ENCODE assay signal across 11 mouse cellular contexts in the genomic region with DNA sequence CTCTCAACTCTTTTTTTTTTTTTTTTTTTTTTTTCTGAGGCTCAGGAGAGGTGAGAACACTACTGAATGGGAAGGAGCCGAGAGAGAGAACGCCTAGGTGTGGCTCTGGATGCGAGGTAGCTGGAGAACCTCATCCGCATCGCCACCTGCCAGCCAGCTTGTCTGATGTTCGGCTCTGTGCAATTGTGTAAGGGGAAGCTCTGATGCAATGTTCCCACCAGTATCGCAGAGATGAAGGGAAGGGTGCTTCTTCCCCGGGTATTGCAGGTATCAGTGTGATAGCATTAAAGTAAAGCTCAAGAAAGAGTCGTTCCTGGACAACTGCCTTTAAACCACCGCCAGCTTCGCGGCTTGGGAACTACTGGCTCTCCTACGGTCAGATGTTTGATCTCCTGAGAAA. TPM values are rescaled to one million over a fixed set of nuclear protein-coding genes. Genes with fewer than 3 reads are reported as not detected.
A peak's percentile ranks its signal among the peaks of the same experiment; 100 is the strongest.
DNase-seq lines count a peak whose midpoint lies in the region; ATAC-seq and TF ChIP-seq lines count a peak whose summit lies in the region.
"Had no signal": no experiment of that assay in that cellular context is flagged by ENCODE, and none has a peak within 500 bp of the region (broad histone marks: within the 10 kb centered on the region; RNA-seq: fewer than 3 reads in every experiment).

No protein-coding gene starts in this region.

- TF ChIP-seq POLR2A in cortical plate, adult 2 months (IDR thresholded peaks at IDR 0.05; ENCODE audit: extremely low read depth, insufficient read depth, low read length): no peak

- no peak for DNase-seq in intestine, embryonic 14.5 days (ENCODE audit: low spot score)
- DNase-seq in midbrain, embryonic 14.5 days: peak; percentile 19
- DNase-seq in thymus, adult 18-20 months: no peak
- no peak for DNase-seq in urinary bladder, postnatal 4 days (ENCODE audit: low spot score in 2 of 2)
- DNase-seq in lung, adult 18-20 months: no peak
- DNase-seq: gastrocnemius, postnatal 36 days; liver, postnatal 0 days had no signal

- 60% methylated on average over 13 of the region's 13 CpGs for WGBS in intestine, embryonic 14.5 days
- WGBS in intestine, embryonic 15.5 days: 59% methylated on average over 13 of the region's 13 CpGs
- 69% methylated on average over 13 of the region's 13 CpGs for WGBS in hindbrain, embryonic 12.5 days
- 59% methylated on average over 13 of the region's 13 CpGs for WGBS in midbrain, embryonic 14.5 days

- no peaks in the 10 kb centered on the region for H3K9me3 ChIP-seq in intestine, embryonic 14.5 days (ENCODE audit: control insufficient read depth, low read length)
- no peaks in the 10 kb centered on the region for H3K9me3 ChIP-seq in intestine, embryonic 15.5 days
- no peaks in the 10 kb centered on the region for H3K9me3 ChIP-seq in hindbrain, embryonic 12.5 days (replicated peaks)
- no peaks in the 10 kb centered on the region for H3K9me3 ChIP-seq in midbrain, embryonic 14.5 days (ENCODE audit: control insufficient read depth, low read length)

- H3K27ac ChIP-seq in intestine, embryonic 14.5 days (ENCODE audit: low read depth): no peak overlapping the region
- H3K27ac ChIP-seq in intestine, embryonic 15.5 days: no peak overlapping the region
- H3K27ac ChIP-seq in cortical plate, adult 2 months (ENCODE audit: insufficient read depth, low read length): no peak overlapping the region
- no peak overlapping the region for H3K27ac ChIP-seq in hindbrain, embryonic 12.5 days
- no peak overlapping the region for H3K27ac ChIP-seq in midbrain, embryonic 14.5 days (replicated peaks; ENCODE audit: low read depth, low read length)

- no peak overlapping the region for H3K4me3 ChIP-seq in intestine, embryonic 14.5 days (ENCODE audit: low read depth, low read length)
- H3K4me3 ChIP-seq in intestine, embryonic 15.5 days (replicated peaks): no peak overlapping the region
- H3K4me3 ChIP-seq in cortical plate, adult 2 months (ENCODE audit: insufficient read depth, low read length): peak overlapping the region; percentile 85
- H3K4me3 ChIP-seq in hindbrain, embryonic 12.5 days: peak overlapping the region; percentile 73; the same call in 1 of the 2 replicates
- peak overlapping the region; percentile 90 for H3K4me3 ChIP-seq in midbrain, embryonic 14.5 days (replicated peaks; ENCODE audit: low read depth, low read length)

- TF ChIP-seq CTCF in cortical plate, adult 2 months (IDR thresholded peaks at IDR 0.05; ENCODE audit: extremely low read depth, insufficient read depth, low read length): no peak

- H3K4me1 ChIP-seq in intestine, embryonic 14.5 days (replicated peaks; ENCODE audit: control insufficient read depth, insufficient read depth, low read length): peaks cover 6% of the 10 kb centered on the region; the same call in 1 of the 2 replicates
- peaks cover 6% of the 10 kb centered on the region; the same call in 1 of the 2 replicates for H3K4me1 ChIP-seq in intestine, embryonic 15.5 days (replicated peaks)
- peaks cover 6% of the 10 kb centered on the region; the same call in 1 of the 2 replicates for H3K4me1 ChIP-seq in cortical plate, adult 2 months (ENCODE audit: control insufficient read depth, insufficient read depth, low read length)
- H3K4me1 ChIP-seq in hindbrain, embryonic 12.5 days: peaks cover 19% of the 10 kb centered on the region
- peaks cover 28% of the 10 kb centered on the region for H3K4me1 ChIP-seq in midbrain, embryonic 14.5 days (ENCODE audit: control insufficient read depth, insufficient read depth, low read length)

- H3K4me2 ChIP-seq in intestine, embryonic 14.5 days (ENCODE audit: low read length): peak overlapping the region; percentile 97
- H3K4me2 ChIP-seq in intestine, embryonic 15.5 days (replicated peaks): no peak overlapping the region; the same call in 1 of the 2 replicates
- H3K4me2 ChIP-seq in hindbrain, embryonic 12.5 days (replicated peaks): peak overlapping the region; percentile 79
- peak overlapping the region; percentile 66 for H3K4me2 ChIP-seq in midbrain, embryonic 14.5 days (ENCODE audit: low read length)

- H3K27me3 ChIP-seq in intestine, embryonic 14.5 days (replicated peaks; ENCODE audit: control insufficient read depth, insufficient read depth, low read length): peaks cover 29% of the 10 kb centered on the region
- H3K27me3 ChIP-seq in intestine, embryonic 15.5 days (replicated peaks): peaks cover 4% of the 10 kb centered on the region; the same call in 1 of the 2 replicates
- peaks cover 3% of the 10 kb centered on the region; the same call in 1 of the 2 replicates for H3K27me3 ChIP-seq in hindbrain, embryonic 12.5 days
- no peaks in the 10 kb centered on the region for H3K27me3 ChIP-seq in midbrain, embryonic 14.5 days (ENCODE audit: control insufficient read depth, insufficient read depth, low read length)

- ATAC-seq in intestine, embryonic 14.5 days (replicated peaks; ENCODE audit: low FRiP score, low TSS enrichment, low read depth): no peak
- no peak for ATAC-seq in intestine, embryonic 15.5 days
- ATAC-seq in hindbrain, embryonic 12.5 days (ENCODE audit: low FRiP score): no peak
- no peak for ATAC-seq in midbrain, embryonic 14.5 days (ENCODE audit: low FRiP score, low TSS enrichment)
- ATAC-seq: CD4-positive, CD25-positive, alpha-beta regulatory T cell, adult 4 months; liver, postnatal 0 days had no signal

- no peaks in the 10 kb centered on the region for H3K36me3 ChIP-seq in intestine, embryonic 14.5 days (ENCODE audit: control insufficient read depth, insufficient read depth, low read length)
- H3K36me3 ChIP-seq in intestine, embryonic 15.5 days: no peaks in the 10 kb centered on the region
- no peaks in the 10 kb centered on the region for H3K36me3 ChIP-seq in hindbrain, embryonic 12.5 days
- H3K36me3 ChIP-seq in midbrain, embryonic 14.5 days (ENCODE audit: control insufficient read depth, insufficient read depth, low read length): no peaks in the 10 kb centered on the region

- H3K9ac ChIP-seq in intestine, embryonic 14.5 days (ENCODE audit: low read length): no peak overlapping the region
- H3K9ac ChIP-seq in intestine, embryonic 15.5 days: no peak overlapping the region
- H3K9ac ChIP-seq in hindbrain, embryonic 12.5 days: 0 out of 2 replicates have a peak overlapping the region, but pooled peaks have one; percentile 78
- peak overlapping the region; percentile 89; the same call in 1 of the 2 replicates for H3K9ac ChIP-seq in midbrain, embryonic 14.5 days (replicated peaks; ENCODE audit: low read length)
- H3K9ac ChIP-seq: liver, postnatal 0 days had no signal

RNA-seq across cellular contexts. Expression of a gene that starts 1.7 kb away (rescaled TPM):
- polyA plus RNA-seq in intestine, embryonic 14.5 days (2014; fragmentation: Nextera tagmentation; extraction: Ambion mirVana): 9.3 and 11.2 TPM in 2 replicates
- polyA plus RNA-seq in intestine, embryonic 15.5 days (2015; fragmentation: Nextera tagmentation; extraction: Ambion mirVana): 6.0 and 8.9 TPM in 2 replicates
- 32.0 and 34.6 TPM in 2 replicates for polyA plus RNA-seq in cortical plate, adult 2 months (2012; rRNA removed)
- polyA plus RNA-seq in hindbrain, embryonic 12.5 days (2016; fragmentation: Nextera tagmentation; extraction: Ambion mirVana): 48.2 and 53.2 TPM in 2 replicates
- 93.5 and 95.0 TPM in 2 replicates for polyA plus RNA-seq in midbrain, embryonic 14.5 days (2014; fragmentation: Nextera tagmentation; extraction: Ambion mirVana)

RNA-seq across cellular contexts. Expression of a gene that starts 30.1 kb away (rescaled TPM):
- 27.0 and 27.3 TPM in 2 replicates for polyA plus RNA-seq in intestine, embryonic 14.5 days (2014; fragmentation: Nextera tagmentation; extraction: Ambion mirVana)
- 23.5 and 25.9 TPM in 2 replicates for polyA plus RNA-seq in intestine, embryonic 15.5 days (2015; fragmentation: Nextera tagmentation; extraction: Ambion mirVana)
- polyA plus RNA-seq in cortical plate, adult 2 months (2012; rRNA removed): 0.34 and 0.35 TPM in 2 replicates
- polyA plus RNA-seq in hindbrain, embryonic 12.5 days (2016; fragmentation: Nextera tagmentation; extraction: Ambion mirVana): 23.9 and 25.3 TPM in 2 replicates
- 2.9 and 7.3 TPM in 2 replicates for polyA plus RNA-seq in midbrain, embryonic 14.5 days (2014; fragmentation: Nextera tagmentation; extraction: Ambion mirVana)

Comparison
In these comparisons a context has a peak if more than half of its experiments do, and no peak if none do; other contexts are left out.
1. H3K4me3 ChIP-seq: peak in cortical plate, adult 2 months (single experiment), hindbrain, embryonic 12.5 days (single experiment) and midbrain, embryonic 14.5 days (single experiment); none in intestine, embryonic 14.5 days (single experiment) and intestine, embryonic 15.5 days (single experiment).
2. H3K9ac ChIP-seq: peak in hindbrain, embryonic 12.5 days (single experiment) and midbrain, embryonic 14.5 days (single experiment); none in intestine, embryonic 14.5 days (single experiment) and intestine, embryonic 15.5 days (single experiment).